Comparison of ENCODE assay signal across 15 mouse cellular contexts in genomic region chr2:102030152-102030551, GRCm38 (mm10).
A peak's percentile ranks its signal among the peaks of the same experiment; 100 is the strongest.
DNase-seq lines count a peak whose midpoint lies in the region; ATAC-seq and TF ChIP-seq lines count a peak whose summit lies in the region.
"Had no signal": no experiment of that assay in that cellular context is flagged by ENCODE, and none has a peak within 500 bp of the region (broad histone marks: within the 10 kb centered on the region; RNA-seq: fewer than 3 reads in every experiment).

No protein-coding gene starts in this region.

- H3K4me2 ChIP-seq in midbrain, embryonic 11.5 days, result no peak overlapping the region
- H3K4me2 ChIP-seq in forebrain, embryonic 15.5 days (replicated peaks), result no peak overlapping the region
- H3K4me2 ChIP-seq in forebrain, postnatal 0 days (ENCODE audit: low read depth), result no peak overlapping the region
- H3K4me2 ChIP-seq in midbrain, embryonic 16.5 days (ENCODE audit: low read length), result no peak overlapping the region
- no peak overlapping the region for H3K4me2 ChIP-seq in intestine, postnatal 0 days (replicated peaks; ENCODE audit: low read depth)
- H3K4me2 ChIP-seq: embryonic facial prominence, embryonic 13.5 days; heart, embryonic 15.5 days; limb, embryonic 13.5 days; liver, embryonic 15.5 days had no signal

- H3K4me3 ChIP-seq in midbrain, embryonic 10.5 days, result no peak overlapping the region
- H3K4me3 ChIP-seq in midbrain, embryonic 11.5 days (ENCODE audit: low read depth, low read length), result no peak overlapping the region
- H3K4me3 ChIP-seq in forebrain, embryonic 15.5 days, result no peak overlapping the region
- H3K4me3 ChIP-seq in forebrain, postnatal 0 days (ENCODE audit: low read depth, low read length), result no peak overlapping the region
- H3K4me3 ChIP-seq in midbrain, embryonic 16.5 days (ENCODE audit: low read depth, low read length), result no peak overlapping the region
- H3K4me3 ChIP-seq in intestine, postnatal 0 days (ENCODE audit: low read depth, low read length), result no peak overlapping the region
- H3K4me3 ChIP-seq: embryonic facial prominence, embryonic 13.5 days; heart, embryonic 15.5 days; limb, embryonic 13.5 days; liver, embryonic 15.5 days; myocyte had no signal

- H3K9ac ChIP-seq in midbrain, embryonic 11.5 days (ENCODE audit: low read length), result no peak overlapping the region
- no peak overlapping the region for H3K9ac ChIP-seq in forebrain, embryonic 15.5 days (replicated peaks)
- no peak overlapping the region for H3K9ac ChIP-seq in forebrain, postnatal 0 days
- H3K9ac ChIP-seq in midbrain, embryonic 16.5 days (ENCODE audit: low read depth, low read length), result no peak overlapping the region
- no peak overlapping the region for H3K9ac ChIP-seq in intestine, postnatal 0 days (ENCODE audit: low read depth, low read length)
- H3K9ac ChIP-seq: embryonic facial prominence, embryonic 13.5 days; heart, embryonic 15.5 days; limb, embryonic 13.5 days; liver, embryonic 15.5 days had no signal

- no peaks in the 10 kb centered on the region for H3K9me3 ChIP-seq in midbrain, embryonic 10.5 days (replicated peaks)
- no peaks in the 10 kb centered on the region for H3K9me3 ChIP-seq in midbrain, embryonic 11.5 days (ENCODE audit: control insufficient read depth, low read length)
- no peaks in the 10 kb centered on the region for H3K9me3 ChIP-seq in forebrain, embryonic 15.5 days
- no peaks in the 10 kb centered on the region for H3K9me3 ChIP-seq in forebrain, postnatal 0 days (ENCODE audit: low read length)
- no peaks in the 10 kb centered on the region for H3K9me3 ChIP-seq in midbrain, embryonic 16.5 days (replicated peaks; ENCODE audit: control insufficient read depth, low read length, poor library complexity, severe bottlenecking)
- no peaks in the 10 kb centered on the region for H3K9me3 ChIP-seq in intestine, postnatal 0 days (ENCODE audit: control insufficient read depth)
- H3K9me3 ChIP-seq: embryonic facial prominence, embryonic 13.5 days; G1E; heart, embryonic 15.5 days; limb, embryonic 13.5 days; liver, embryonic 15.5 days had no signal

- no peak for DNase-seq in midbrain, embryonic 10.5 days (ENCODE audit: low spot score)
- no peak for DNase-seq in midbrain, embryonic 11.5 days (ENCODE audit: low spot score, missing footprints)
- DNase-seq in forebrain, postnatal 0 days, result no peak
- DNase-seq: cerebellum, adult 8-10 months had no signal

- peaks cover 13% of the 10 kb centered on the region for H3K4me1 ChIP-seq in midbrain, embryonic 10.5 days
- no peaks in the 10 kb centered on the region; the same call in 1 of the 2 replicates for H3K4me1 ChIP-seq in midbrain, embryonic 11.5 days (ENCODE audit: control insufficient read depth, insufficient read depth, low read length)
- peaks cover 39% of the 10 kb centered on the region for H3K4me1 ChIP-seq in forebrain, embryonic 15.5 days
- H3K4me1 ChIP-seq in forebrain, postnatal 0 days (ENCODE audit: insufficient read depth), result peaks cover 20% of the 10 kb centered on the region; the same call in 1 of the 2 replicates
- H3K4me1 ChIP-seq in midbrain, embryonic 16.5 days (ENCODE audit: control insufficient read depth, insufficient read depth, low read length), result peaks cover 19% of the 10 kb centered on the region
- H3K4me1 ChIP-seq in intestine, postnatal 0 days (replicated peaks; ENCODE audit: control insufficient read depth, insufficient read depth, low read length), result no peaks in the 10 kb centered on the region
- H3K4me1 ChIP-seq: liver, embryonic 15.5 days had no signal

- 91% methylated on average over 6 of the region's 6 CpGs for WGBS in midbrain, embryonic 10.5 days
- WGBS in midbrain, embryonic 11.5 days, result 93% methylated on average over 6 of the region's 6 CpGs
- WGBS in forebrain, embryonic 15.5 days, result 41% methylated on average over 6 of the region's 6 CpGs
- WGBS in forebrain, postnatal 0 days, result 34% methylated on average over 6 of the region's 6 CpGs
- 62% methylated on average over 6 of the region's 6 CpGs for WGBS in midbrain, embryonic 16.5 days
- 92% methylated on average over 6 of the region's 6 CpGs for WGBS in intestine, postnatal 0 days

- H3K27me3 ChIP-seq in midbrain, embryonic 10.5 days (ENCODE audit: low read depth, poor library complexity, severe bottlenecking), result no peaks in the 10 kb centered on the region
- no peaks in the 10 kb centered on the region for H3K27me3 ChIP-seq in midbrain, embryonic 11.5 days (ENCODE audit: control insufficient read depth, insufficient read depth, low read length)
- no peaks in the 10 kb centered on the region for H3K27me3 ChIP-seq in forebrain, embryonic 15.5 days
- H3K27me3 ChIP-seq in forebrain, postnatal 0 days (ENCODE audit: insufficient read depth, low read length), result no peaks in the 10 kb centered on the region
- no peaks in the 10 kb centered on the region for H3K27me3 ChIP-seq in midbrain, embryonic 16.5 days (ENCODE audit: control insufficient read depth, insufficient read depth, low read depth, low read length)
- no peaks in the 10 kb centered on the region for H3K27me3 ChIP-seq in intestine, postnatal 0 days (replicated peaks; ENCODE audit: control insufficient read depth, insufficient read depth, low read length)
- H3K27me3 ChIP-seq: embryonic facial prominence, embryonic 13.5 days; heart, embryonic 15.5 days; limb, embryonic 13.5 days; liver, embryonic 15.5 days had no signal

- H3K27ac ChIP-seq in midbrain, embryonic 10.5 days (replicated peaks), result peak overlapping the region; percentile 34; the same call in 1 of the 2 replicates
- no peak overlapping the region for H3K27ac ChIP-seq in midbrain, embryonic 11.5 days (ENCODE audit: low read depth, low read length)
- peak overlapping the region; percentile 62 for H3K27ac ChIP-seq in forebrain, embryonic 15.5 days (replicated peaks)
- peak overlapping the region; percentile 57 for H3K27ac ChIP-seq in forebrain, postnatal 0 days (ENCODE audit: low read depth, low read length)
- H3K27ac ChIP-seq in midbrain, embryonic 16.5 days (ENCODE audit: low read length), result peak overlapping the region; percentile 67
- no peak overlapping the region for H3K27ac ChIP-seq in intestine, postnatal 0 days (ENCODE audit: low read depth, low read length)
- H3K27ac ChIP-seq: embryonic facial prominence, embryonic 13.5 days; heart, embryonic 15.5 days; limb, embryonic 13.5 days; liver, embryonic 15.5 days had no signal

- ATAC-seq in midbrain, embryonic 11.5 days (ENCODE audit: low FRiP score), result no peak
- ATAC-seq in forebrain, embryonic 15.5 days (replicated peaks), result peak; percentile 37; the same call in 1 of the 2 replicates
- ATAC-seq in forebrain, postnatal 0 days, result peak; percentile 61
- no peak for ATAC-seq in midbrain, embryonic 16.5 days
- ATAC-seq in intestine, postnatal 0 days, result no peak
- ATAC-seq in cerebellum, adult (ENCODE audit: insufficient number of reproducible peaks, low FRiP score, low TSS enrichment), result no peak
- ATAC-seq: CD4-positive, CD25-positive, alpha-beta regulatory T cell, adult 4 months had no signal

- peaks cover 7% of the 10 kb centered on the region; the same call in 1 of the 2 replicates for H3K36me3 ChIP-seq in midbrain, embryonic 10.5 days
- H3K36me3 ChIP-seq in midbrain, embryonic 11.5 days (ENCODE audit: control insufficient read depth, insufficient read depth, low read length), result no peaks in the 10 kb centered on the region
- H3K36me3 ChIP-seq in forebrain, embryonic 15.5 days, result no peaks in the 10 kb centered on the region
- no peaks in the 10 kb centered on the region for H3K36me3 ChIP-seq in forebrain, postnatal 0 days (ENCODE audit: insufficient read depth)
- H3K36me3 ChIP-seq in midbrain, embryonic 16.5 days (ENCODE audit: control insufficient read depth, insufficient read depth, low read length), result no peaks in the 10 kb centered on the region
- no peaks in the 10 kb centered on the region for H3K36me3 ChIP-seq in intestine, postnatal 0 days (ENCODE audit: control insufficient read depth, insufficient read depth)
- H3K36me3 ChIP-seq: embryonic facial prominence, embryonic 13.5 days; G1E; heart, embryonic 15.5 days; liver, embryonic 15.5 days had no signal

- TF ChIP-seq CTCF in forebrain, postnatal 0 days (IDR thresholded peaks at IDR 0.05; ENCODE audit: low read depth), result no peak
- no peak for TF ChIP-seq CTCF in intestine, postnatal 0 days (IDR thresholded peaks at IDR 0.05; ENCODE audit: low read depth)

Comparison
In these comparisons a context has a peak if more than half of its experiments do, and no peak if none do; other contexts are left out.
1. H3K27ac ChIP-seq: peak in midbrain, embryonic 10.5 days (single experiment), forebrain, embryonic 15.5 days (single experiment), forebrain, postnatal 0 days (single experiment) and midbrain, embryonic 16.5 days (single experiment); none in midbrain, embryonic 11.5 days (single experiment) and intestine, postnatal 0 days (single experiment).
2. ATAC-seq: peak in forebrain, embryonic 15.5 days (single experiment) and forebrain, postnatal 0 days (single experiment); none in midbrain, embryonic 11.5 days (single experiment), midbrain, embryonic 16.5 days (single experiment), intestine, postnatal 0 days (single experiment) and cerebellum, adult (single experiment).